Mouse (Mus musculus) megakaryocyte, adult 5-6 weeks (primary cell): ENCODE measurements around the gene Tmc7. TPM values are rescaled to one million over a fixed set of nuclear protein-coding genes. Genes with fewer than 3 reads are reported as not detected.

ENCODE experiments used
- ATAC-seq: 2 replicates; pipeline ENCODE4 v1.8.0; 2016; ENCODE audit warnings: mild to moderate bottlenecking, inconsistent platforms; ENCODE audit not compliant: poor library complexity, severe bottlenecking
- total RNA-seq, 2 experiments: library from RNA; stranded (forward) in 1 of 2; stranded (reverse) in 1 of 2; fragments of 153-499, 151-499 nt in 1 of 2; fragments of 221-1000, 200-1000 nt in 1 of 2; gene quantifications; 2 replicates each; pipeline versions ENCODE4 v1.2.3 to v1.2.4; 2015 to 2017

Gene Tmc7
- total RNA-seq, 2 experiments from 2014 or later, result 0.11 to 0.54 TPM

- no peak for ATAC-seq
These were observed 80.7 kb downstream of the Tmc7 start for GRCm38 (mm10) chr7:118503844-118504243.

GRCm38 (mm10) chr7:118502333-118502732, 82.2 kb downstream of the Tmc7 start:
- no peak for ATAC-seq

DNA sequence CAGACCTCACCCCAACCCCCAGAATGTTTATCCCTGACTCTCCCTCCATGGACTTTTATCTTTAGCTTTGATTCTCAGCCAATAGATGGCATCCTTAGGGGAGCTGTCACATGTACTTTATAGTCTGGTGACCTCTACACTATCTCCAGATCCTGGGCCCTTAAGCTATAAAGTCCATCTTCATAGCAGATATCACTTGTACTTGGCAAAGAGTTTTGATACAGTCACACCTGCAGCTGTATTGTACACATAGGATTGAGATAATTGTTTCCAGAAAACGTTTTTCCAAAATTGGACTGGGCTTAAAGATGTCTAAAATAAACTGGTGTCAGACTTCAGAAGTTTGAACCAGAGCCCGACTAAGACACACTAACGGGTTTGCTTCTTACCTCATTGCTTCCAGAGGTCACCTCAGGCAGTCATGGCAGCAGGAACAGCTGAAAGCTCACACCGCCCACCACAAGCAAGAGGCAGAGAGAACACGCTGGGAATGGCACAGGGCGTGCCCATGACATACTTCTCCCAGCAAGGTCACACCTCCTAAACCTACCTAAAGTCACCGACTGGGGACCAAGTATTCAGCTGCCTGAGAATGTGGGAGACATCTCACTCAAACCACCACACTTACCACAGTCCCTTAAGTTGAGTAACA, 84.6 kb downstream of the Tmc7 start:
- no peak for ATAC-seq

GRCm38 (mm10) chr7:118498984-118499783, 85.4 kb downstream of the Tmc7 start:
- ATAC-seq, result peak; percentile 67

GRCm38 (mm10) chr7:118494892-118495579, 89.5 kb downstream of the Tmc7 start:
- no peak for ATAC-seq

DNA sequence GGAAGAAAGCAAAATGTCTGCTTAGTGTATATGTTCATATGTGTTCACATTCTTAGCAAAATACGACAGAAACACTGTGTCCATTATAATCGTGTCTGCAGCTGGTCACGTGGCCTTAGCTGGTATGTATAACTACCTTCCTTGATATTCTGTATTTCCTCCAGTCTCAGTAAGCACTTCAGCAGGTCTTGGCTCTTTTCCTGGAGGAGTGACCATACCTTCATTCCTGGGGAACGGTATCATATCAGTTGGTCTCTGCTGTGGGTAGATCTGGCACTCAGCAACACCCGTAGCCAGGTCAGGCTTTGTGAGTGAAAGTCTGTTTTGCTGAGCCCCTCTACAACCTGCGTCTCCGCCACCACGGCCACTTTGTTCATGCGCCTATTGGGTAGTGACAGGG, 90.6 kb downstream of the Tmc7 start:
- ATAC-seq, result no peak

DNA sequence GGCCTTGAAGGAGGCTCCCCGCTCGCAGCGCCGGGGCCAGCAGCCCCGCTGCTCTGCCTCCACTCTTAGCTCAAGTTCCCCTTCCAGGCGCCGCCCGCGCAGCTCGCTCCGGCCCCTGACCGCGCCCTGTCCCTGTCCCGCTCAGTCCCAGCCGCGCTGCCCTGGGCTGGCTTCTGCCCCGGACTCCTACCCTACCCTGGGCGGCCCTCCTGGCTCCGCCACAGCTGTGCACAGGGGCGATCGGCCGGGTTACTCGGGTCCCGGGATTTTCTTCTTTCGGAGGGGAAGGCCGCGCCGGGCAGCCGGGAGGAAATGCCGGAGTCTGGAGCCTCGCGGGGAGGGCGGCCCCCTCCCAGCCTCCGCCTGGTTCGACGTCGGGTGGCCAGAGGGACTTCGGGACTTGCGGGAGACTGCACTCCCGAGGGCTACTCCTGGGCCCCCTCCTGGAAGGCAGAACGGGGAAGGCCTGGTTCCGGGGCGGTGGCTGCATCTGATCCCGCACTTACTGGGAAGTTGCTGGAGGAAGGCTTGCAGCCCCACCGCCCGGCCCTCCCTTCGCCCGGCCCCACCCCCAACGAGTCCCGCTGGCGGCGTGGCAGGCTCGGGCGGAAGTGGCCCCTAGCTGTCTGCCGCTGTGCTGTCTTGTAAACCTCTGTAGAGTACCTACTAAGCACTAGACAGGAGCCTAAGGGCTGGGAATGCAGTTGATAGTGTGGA, 92.9 kb downstream of the Tmc7 start, which contains the start of gene Itpripl2:
TSS of gene Itpripl2 (minus strand) at position 545 of the 717 bp plus-strand sequence.
- peak; percentile 82 for ATAC-seq

- ATAC-seq, result peak; percentile 31
These were observed 93.7 kb downstream of the Tmc7 start for GRCm38 (mm10) chr7:118490666-118491430.

DNA sequence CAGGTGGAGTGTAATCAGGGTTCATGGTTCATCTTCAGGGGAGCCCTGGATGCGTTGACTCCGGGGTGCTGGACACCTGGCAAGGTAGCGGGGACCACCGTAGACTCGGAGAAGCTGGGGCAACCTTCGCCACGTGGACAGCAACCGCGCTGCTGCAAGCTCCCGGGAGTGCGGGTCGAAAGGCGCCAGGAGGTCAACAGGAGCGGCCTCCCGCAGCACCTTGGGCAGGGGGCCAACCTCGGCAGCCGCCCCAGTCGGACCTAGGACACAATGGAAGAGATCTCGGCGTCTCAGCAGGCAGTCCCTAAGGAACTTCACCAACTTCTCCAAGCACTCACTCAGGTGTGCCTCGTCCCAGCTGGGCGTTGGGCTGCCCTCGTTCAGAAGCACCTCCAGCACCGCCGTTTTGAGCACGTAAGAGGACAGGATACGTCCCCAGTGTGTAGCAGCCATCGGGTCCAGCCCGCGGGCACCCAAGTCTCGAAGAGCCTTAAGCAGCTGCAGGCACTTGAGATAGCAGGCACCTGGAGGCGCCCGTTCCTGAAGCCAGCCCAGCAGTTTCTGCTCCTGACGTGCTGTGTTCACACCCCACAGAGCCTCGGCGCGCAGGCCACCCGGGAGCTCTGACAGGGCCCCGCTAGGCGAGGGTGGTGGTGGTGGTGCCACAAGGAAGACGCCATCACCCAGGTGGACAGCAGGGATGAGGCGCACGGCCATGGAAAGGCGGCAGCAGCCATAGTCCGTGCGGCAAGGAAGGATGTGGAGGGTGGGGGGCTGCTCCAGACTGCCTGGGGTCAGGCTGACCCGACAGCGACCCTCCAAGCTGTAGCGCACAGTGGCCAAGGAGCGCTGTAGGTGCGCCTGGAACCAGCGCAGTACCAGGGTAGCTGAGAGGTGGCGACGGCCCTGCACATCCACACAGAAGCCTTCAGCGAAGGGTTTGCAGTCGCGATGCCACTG, 94.5 kb downstream of the Tmc7 start:
- ATAC-seq, result no peak

DNA sequence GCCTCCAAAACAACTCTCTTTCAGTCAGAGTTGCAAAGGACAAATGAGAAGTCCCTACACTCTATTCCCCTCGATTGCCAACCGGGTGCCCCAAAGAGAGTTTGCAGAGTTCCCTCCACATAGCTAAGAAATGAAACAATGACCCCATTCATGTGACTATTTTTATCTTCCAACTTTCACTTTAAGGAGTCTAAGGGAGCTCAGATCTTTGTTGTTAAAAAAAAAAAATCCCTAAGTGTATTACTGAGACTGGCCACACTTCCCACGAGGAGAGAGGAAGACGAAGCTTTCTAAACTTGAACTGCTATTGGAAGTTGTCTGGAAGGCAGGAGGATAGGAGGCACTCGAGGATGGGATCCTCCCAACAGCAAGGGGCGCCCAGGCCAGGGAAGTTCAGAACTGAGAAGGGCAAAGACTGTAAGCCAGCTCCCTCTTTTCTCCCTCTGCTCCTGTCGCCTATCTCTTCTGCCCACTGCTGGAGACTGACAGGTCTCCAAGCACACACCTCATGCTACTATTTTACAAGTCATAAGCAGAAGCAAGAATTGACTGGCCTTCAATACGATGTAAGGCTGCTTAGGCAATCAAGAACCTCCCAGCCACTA, 96.4 kb downstream of the Tmc7 start:
- no peak for ATAC-seq

- no peak for ATAC-seq
These were observed 97.6 kb downstream of the Tmc7 start for GRCm38 (mm10) chr7:118486917-118487316.

Other genes starting within 250 kb of the Tmc7 start
- gene Syt17, start 136.5 kb downstream of the Tmc7 start, total RNA-seq (2015), result not detected in 2 replicates
- gene Syt17, start 136.5 kb downstream of the Tmc7 start, total RNA-seq (2017), result not detected in 2 replicates
- gene Itpripl2, start 92.8 kb downstream of the Tmc7 start, total RNA-seq (2015), result 16.5 and 17.1 TPM in 2 replicates
- 32.1 and 36.1 TPM in 2 replicates for gene Itpripl2, start 92.8 kb downstream of the Tmc7 start, total RNA-seq (2017)
- gene Coq7, start 51.4 kb downstream of the Tmc7 start, total RNA-seq (2015), result 18.3 and 19.5 TPM in 2 replicates
- 20.9 and 21.5 TPM in 2 replicates for gene Coq7, start 51.4 kb downstream of the Tmc7 start, total RNA-seq (2017)
- gene Tmc5, start 12.6 kb upstream of the Tmc7 start, total RNA-seq (2015), result not detected in 2 replicates
- gene Tmc5, start 12.6 kb upstream of the Tmc7 start, total RNA-seq (2017), result not detected in 2 replicates
- 39.3 and 42.4 TPM in 2 replicates for gene Gde1, start 121.0 kb upstream of the Tmc7 start, total RNA-seq (2015)
- 30.2 and 33.0 TPM in 2 replicates for gene Gde1, start 121.0 kb upstream of the Tmc7 start, total RNA-seq (2017)
- 12.2 and 13.5 TPM in 2 replicates for gene Ccp110, start 127.8 kb upstream of the Tmc7 start, total RNA-seq (2015)
- 9.6 and 21.1 TPM in 2 replicates for gene Ccp110, start 127.8 kb upstream of the Tmc7 start, total RNA-seq (2017)
- gene Vps35l, start 155.5 kb upstream of the Tmc7 start, total RNA-seq (2015), result 40.4 and 51.6 TPM in 2 replicates
- 49.5 and 49.7 TPM in 2 replicates for gene Vps35l, start 155.5 kb upstream of the Tmc7 start, total RNA-seq (2017)